Mouse (Mus musculus): ENCODE data around the gene Dcaf4. TPM values are rescaled to one million over a fixed set of nuclear protein-coding genes. Genes with fewer than 3 reads are reported as not detected.

Gene Dcaf4
- polyA plus RNA-seq, 1 experiment from 2014 or later, result 25.7 TPM

DNA sequence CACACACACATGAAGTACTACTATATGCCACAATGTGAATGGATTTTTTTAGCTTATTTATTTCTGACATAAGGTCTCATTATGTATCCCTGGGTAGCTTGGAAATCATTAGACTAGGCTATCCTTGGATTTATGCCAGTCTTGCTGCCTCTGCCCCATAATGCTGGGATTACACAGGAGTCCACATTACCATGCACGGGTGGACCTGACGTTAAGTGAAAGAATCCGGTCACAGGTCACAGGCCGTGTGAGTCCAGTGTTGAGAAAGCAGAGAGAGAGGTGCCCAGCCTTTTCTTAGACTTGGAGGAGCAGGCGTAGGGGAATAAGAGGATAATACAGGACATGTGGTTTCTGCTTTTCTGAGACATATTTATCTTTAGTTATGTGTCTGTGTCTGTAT lies 21.0 kb upstream of the Dcaf4 start:
- no peaks in the 10 kb centered on the region for H3K9me3 ChIP-seq
- H3K36me3 ChIP-seq, result no peaks in the 10 kb centered on the region
- peaks cover 8% of the 10 kb centered on the region for H3K27me3 ChIP-seq (ENCODE audit: insufficient read depth, poor library complexity, severe bottlenecking)
- H3K4me1 ChIP-seq (replicated peaks), result 0 out of 2 replicates have a peak, but pooled peaks cover 3% of the 10 kb centered on the region
- DNase-seq (ENCODE audit: low spot score), result no peak
- H3K27ac ChIP-seq, result no peak overlapping the region
- H3K4me3 ChIP-seq, result no peak overlapping the region
- WGBS, result 77% methylated on average over 5 of the region's 5 CpGs

DNA sequence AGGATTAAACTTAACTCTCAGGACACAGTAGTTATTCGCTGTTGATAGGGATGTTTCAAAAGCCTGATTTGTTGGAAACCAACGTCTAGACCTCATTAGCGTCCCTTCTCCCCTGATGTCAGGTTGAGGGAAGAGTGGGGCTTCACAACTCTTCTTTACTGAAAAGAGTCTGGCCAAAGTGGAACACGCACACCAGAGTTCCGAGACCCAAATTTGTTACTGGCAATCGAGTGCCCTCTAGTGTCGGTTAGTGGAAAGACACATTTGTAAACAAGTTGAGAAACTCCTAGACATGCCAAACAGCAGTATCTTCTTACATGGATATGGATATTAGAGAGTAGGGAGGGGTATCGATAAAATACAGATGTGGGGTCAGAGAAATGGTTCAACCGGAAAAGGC lies 18.1 kb upstream of the Dcaf4 start:
- Histone ChIP-seq H3K4me1 (replicated peaks) (no peaks in the 10 kb centered on the region), H3K27me3 (ENCODE audit: insufficient read depth, poor library complexity, severe bottlenecking) (peaks cover 8% of the 10 kb centered on the region), H3K36me3 (no peaks in the 10 kb centered on the region), H3K27ac (no peak overlapping the region), H3K4me3 (no peak overlapping the region), H3K9me3 (no peaks in the 10 kb centered on the region)
- 8% methylated on average over 9 of the region's 9 CpGs for WGBS
- peak; percentile 45 for DNase-seq (ENCODE audit: low spot score)

DNA sequence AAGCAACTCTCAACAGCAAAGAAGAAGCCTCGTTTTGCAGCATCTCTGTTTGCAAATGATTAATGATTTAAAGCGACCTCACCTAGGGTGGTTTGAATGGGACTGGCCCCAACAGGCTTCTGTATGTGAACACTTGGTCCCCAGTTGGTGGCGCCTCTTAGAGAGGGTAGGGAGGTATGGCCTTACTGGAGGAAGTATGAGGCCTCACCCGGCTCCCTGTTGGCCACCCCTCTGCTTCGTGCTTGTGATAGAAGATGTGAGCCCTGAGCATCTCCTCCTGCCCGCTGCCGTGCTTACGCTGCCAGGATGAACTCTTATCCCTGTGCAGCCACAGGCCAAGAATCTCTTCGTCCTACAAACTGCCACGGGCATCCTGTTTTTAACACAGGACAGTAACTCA lies 13.7 kb upstream of the Dcaf4 start:
- no peak for DNase-seq (ENCODE audit: low spot score)
- Histone ChIP-seq H3K4me1 (replicated peaks) (no peaks in the 10 kb centered on the region), H3K4me3 (no peak overlapping the region), H3K36me3 (no peaks in the 10 kb centered on the region), H3K27me3 (ENCODE audit: insufficient read depth, poor library complexity, severe bottlenecking) (peaks cover 6% of the 10 kb centered on the region), H3K9me3 (no peaks in the 10 kb centered on the region), H3K27ac (no peak overlapping the region)
- WGBS, result 82% methylated on average over 10 of the region's 10 CpGs

DNA sequence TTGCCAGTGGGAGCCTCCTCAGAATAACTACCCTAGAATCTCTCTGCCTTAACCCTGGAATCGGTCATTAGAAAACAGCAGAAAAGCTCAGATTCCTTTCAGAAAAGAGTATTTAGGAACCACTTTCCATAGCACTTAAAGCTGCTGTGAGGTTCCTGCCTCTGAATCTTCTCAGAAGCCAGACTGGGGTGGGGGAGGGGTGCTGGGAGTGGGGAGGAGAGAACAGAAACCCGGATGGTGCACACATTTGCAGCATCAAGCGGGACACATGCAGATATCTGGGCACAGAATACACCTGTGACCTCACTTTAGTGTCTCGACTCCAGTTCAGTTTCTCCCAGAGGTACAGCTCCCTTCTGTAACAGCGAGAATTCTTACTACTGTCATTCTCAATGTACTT lies 9.7 kb upstream of the Dcaf4 start:
- 86% methylated on average over 5 of the region's 5 CpGs for WGBS
- no peak for DNase-seq (ENCODE audit: low spot score)

DNA sequence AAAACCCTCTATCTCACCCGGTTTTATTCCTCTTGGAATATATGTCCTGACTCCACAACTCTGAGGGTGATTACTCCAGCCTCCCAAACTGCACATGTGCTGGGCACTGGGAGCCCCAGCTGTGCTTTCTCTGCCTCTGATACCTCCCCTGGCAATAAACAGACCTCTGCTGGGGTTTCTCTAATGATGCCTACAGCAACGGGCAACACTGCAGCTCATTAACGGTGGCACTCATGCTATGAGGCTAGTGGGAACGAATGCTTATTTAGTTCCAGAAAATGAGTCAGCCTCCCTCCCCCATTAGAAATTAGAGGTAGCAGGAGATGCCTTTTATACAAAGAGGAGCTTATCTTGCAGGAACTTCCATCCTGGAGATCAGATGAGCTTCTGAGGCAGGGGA lies 7.5 kb upstream of the Dcaf4 start:
- no peaks in the 10 kb centered on the region for H3K9me3 ChIP-seq
- H3K4me3 ChIP-seq, result no peak overlapping the region
- 58% methylated on average over 4 of the region's 4 CpGs for WGBS
- no peak overlapping the region for H3K27ac ChIP-seq
- no peak for DNase-seq (ENCODE audit: low spot score)
- no peaks in the 10 kb centered on the region for H3K27me3 ChIP-seq (ENCODE audit: insufficient read depth, poor library complexity, severe bottlenecking)
- H3K36me3 ChIP-seq, result no peaks in the 10 kb centered on the region
- H3K4me1 ChIP-seq (replicated peaks), result peaks cover 8% of the 10 kb centered on the region; the same call in 1 of the 2 replicates

More for the DNA sequence above, 9.7 kb upstream of the Dcaf4 start:
- Histone ChIP-seq H3K4me3 (no peak overlapping the region), H3K27me3 (ENCODE audit: insufficient read depth, poor library complexity, severe bottlenecking) (no peaks in the 10 kb centered on the region), H3K9me3 (no peaks in the 10 kb centered on the region), H3K27ac (no peak overlapping the region), H3K4me1 (replicated peaks) (peaks cover 8% of the 10 kb centered on the region; the same call in 1 of the 2 replicates), H3K36me3 (no peaks in the 10 kb centered on the region)

DNA sequence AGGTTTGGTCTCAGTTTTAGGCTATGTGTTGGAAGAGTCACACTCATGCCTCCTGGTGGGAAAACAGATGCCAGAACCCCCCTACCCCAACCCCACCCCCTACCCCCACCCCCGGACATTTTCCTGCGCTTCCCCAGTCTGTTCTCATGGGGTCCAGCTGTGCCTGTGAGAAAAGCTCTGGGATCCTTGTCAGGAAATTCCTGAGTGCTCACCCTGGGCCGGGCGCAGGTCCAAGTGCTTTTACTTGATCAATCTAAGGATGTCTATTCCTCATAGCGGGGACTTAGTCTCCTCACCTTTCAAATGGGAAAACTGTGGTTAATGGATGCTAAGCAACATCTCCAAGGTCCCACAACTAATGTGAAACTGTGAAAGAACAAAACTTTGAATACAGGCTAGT lies 7.1 kb upstream of the Dcaf4 start:
- H3K27me3 ChIP-seq (ENCODE audit: insufficient read depth, poor library complexity, severe bottlenecking), result no peaks in the 10 kb centered on the region
- H3K27ac ChIP-seq, result no peak overlapping the region
- no peak for DNase-seq (ENCODE audit: low spot score)
- WGBS, result 41% methylated on average over 5 of the region's 5 CpGs
- H3K9me3 ChIP-seq, result no peaks in the 10 kb centered on the region
- H3K36me3 ChIP-seq, result no peaks in the 10 kb centered on the region
- H3K4me3 ChIP-seq, result no peak overlapping the region
- H3K4me1 ChIP-seq (replicated peaks), result peaks cover 8% of the 10 kb centered on the region; the same call in 1 of the 2 replicates

DNA sequence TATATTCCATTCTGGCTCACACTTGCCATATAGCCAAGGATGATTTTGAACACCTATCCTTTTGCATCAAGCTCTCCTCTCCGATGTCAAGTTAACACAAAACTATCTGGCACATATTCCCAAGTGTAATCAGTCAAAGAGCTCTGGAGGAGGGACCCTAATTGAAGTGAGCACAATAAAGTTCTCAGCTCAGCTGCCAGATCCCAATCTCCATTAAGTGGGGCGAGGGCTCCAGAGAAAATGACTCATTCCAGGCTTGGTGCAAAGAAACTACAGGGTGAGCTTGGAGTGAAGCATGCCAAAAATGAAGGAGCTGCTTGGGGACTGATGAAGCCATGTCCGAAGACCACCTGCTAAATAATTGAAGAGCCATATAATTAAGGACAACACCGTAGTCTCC lies 6.0 kb upstream of the Dcaf4 start:
- H3K4me3 ChIP-seq, result no peak overlapping the region
- H3K27me3 ChIP-seq (ENCODE audit: insufficient read depth, poor library complexity, severe bottlenecking), result no peaks in the 10 kb centered on the region
- H3K27ac ChIP-seq, result no peak overlapping the region
- peaks cover 11% of the 10 kb centered on the region; the same call in 1 of the 2 replicates for H3K4me1 ChIP-seq (replicated peaks)
- H3K9me3 ChIP-seq, result no peaks in the 10 kb centered on the region
- no peak for DNase-seq (ENCODE audit: low spot score)
- WGBS, result 77% methylated on average over 4 of the region's 4 CpGs
- H3K36me3 ChIP-seq, result no peaks in the 10 kb centered on the region

DNA sequence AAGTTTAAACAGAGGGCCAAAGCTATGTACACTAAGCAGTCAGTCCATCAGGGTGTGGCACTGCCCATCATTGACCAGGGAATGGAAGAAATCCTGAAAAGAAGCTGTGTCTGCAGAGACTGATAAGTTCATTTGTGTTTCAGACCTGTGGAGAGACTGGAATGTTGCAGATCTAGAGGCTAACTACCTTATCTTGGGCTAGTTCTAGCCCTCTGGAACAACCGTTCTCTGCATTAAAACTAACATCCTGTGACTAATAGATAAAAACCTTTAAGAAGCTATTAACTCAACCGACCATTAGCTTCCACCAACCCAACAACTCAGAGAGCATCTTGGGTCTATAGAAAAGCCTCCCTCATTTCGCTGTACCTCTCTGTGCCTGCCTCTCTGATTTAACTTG lies 2.7 kb upstream of the Dcaf4 start:
- Histone ChIP-seq H3K36me3 (no peaks in the 10 kb centered on the region), H3K4me3 (no peak overlapping the region), H3K9me3 (no peaks in the 10 kb centered on the region), H3K4me1 (replicated peaks) (peaks cover 27% of the 10 kb centered on the region), H3K27ac (no peak overlapping the region), H3K27me3 (ENCODE audit: insufficient read depth, poor library complexity, severe bottlenecking) (no peaks in the 10 kb centered on the region)
- WGBS, result 88% methylated on average over 3 of the region's 3 CpGs
- DNase-seq (ENCODE audit: low spot score), result no peak

DNA sequence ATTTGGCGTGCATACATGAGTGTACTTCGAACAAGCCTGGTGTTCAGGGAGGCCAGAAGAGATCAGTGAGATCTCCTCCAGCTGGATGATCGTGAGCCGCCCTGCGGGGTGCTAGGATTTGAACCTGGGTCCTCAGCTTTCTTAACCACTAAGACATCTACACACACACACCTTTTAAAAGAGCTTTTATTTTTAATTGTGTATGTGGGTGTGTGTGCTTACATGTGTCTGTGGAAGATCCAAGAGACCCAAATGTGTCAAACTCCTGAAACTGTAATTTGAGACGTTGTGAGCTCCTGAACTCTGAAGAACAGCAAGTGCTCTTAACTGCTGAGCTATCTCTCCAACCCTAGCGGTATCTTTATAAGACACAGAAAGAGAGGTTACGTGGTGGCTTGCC lies 817 bp downstream of the Dcaf4 start:
- peaks cover 34% of the 10 kb centered on the region for H3K4me1 ChIP-seq (replicated peaks)
- no peak for DNase-seq (ENCODE audit: low spot score)
- H3K27me3 ChIP-seq (ENCODE audit: insufficient read depth, poor library complexity, severe bottlenecking), result no peaks in the 10 kb centered on the region
- H3K4me3 ChIP-seq, result peak overlapping the region; percentile 75
- WGBS, result 51% methylated on average over 8 of the region's 8 CpGs
- H3K36me3 ChIP-seq, result 0 out of 2 replicates have a peak, but pooled peaks cover 3% of the 10 kb centered on the region
- H3K9me3 ChIP-seq, result no peaks in the 10 kb centered on the region
- peak overlapping the region; percentile 87; the same call in 1 of the 2 replicates for H3K27ac ChIP-seq

DNA sequence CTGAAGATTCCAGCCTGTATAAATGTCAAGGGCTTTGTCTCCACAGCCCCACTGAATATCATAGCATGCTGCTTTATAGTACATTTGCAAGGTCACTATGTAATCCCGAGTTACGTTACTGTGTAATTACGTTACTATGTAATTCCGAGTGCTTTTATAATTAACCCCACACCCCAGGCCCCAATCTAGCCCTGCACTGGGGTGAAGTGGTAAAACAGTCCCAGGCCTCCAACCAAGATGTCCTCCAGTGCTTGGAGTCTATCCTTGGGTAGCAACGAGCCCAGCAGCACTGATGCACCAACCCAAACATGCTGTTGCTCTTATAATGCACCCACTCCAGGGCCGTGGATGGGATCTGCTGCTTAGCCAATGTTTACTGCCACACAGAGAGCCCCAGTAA lies 2.8 kb downstream of the Dcaf4 start:
- H3K4me3 ChIP-seq, result no peak overlapping the region
- H3K36me3 ChIP-seq, result 0 out of 2 replicates have a peak, but pooled peaks cover 5% of the 10 kb centered on the region
- H3K4me1 ChIP-seq (replicated peaks), result peaks cover 39% of the 10 kb centered on the region
- 90% methylated on average over 6 of the region's 6 CpGs for WGBS
- H3K9me3 ChIP-seq, result no peaks in the 10 kb centered on the region
- no peaks in the 10 kb centered on the region for H3K27me3 ChIP-seq (ENCODE audit: insufficient read depth, poor library complexity, severe bottlenecking)
- DNase-seq (ENCODE audit: low spot score), result no peak
- no peak overlapping the region for H3K27ac ChIP-seq

DNA sequence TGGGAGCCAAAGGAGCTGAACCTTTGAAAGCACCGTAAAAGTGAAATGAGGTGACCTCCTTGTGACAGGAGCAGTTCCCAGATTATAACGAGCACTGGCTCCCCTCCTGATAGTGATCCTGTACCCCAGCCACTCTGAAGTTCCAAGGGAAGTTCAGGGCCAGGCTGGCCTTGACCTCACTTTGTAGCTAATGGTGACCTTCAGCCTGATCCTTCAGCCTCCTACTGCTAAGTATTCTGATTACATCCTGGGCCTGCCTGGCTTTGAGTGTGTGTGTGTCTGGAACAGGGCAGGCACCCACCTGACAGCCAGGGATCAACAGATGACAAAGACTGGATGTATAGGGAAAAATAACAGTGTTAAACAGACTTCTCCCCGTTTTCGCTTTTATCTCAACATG lies 3.6 kb downstream of the Dcaf4 start:
- Histone ChIP-seq H3K27ac (no peak overlapping the region), H3K4me3 (no peak overlapping the region), H3K36me3 (0 out of 2 replicates have a peak, but pooled peaks cover 5% of the 10 kb centered on the region), H3K27me3 (ENCODE audit: insufficient read depth, poor library complexity, severe bottlenecking) (no peaks in the 10 kb centered on the region), H3K9me3 (no peaks in the 10 kb centered on the region), H3K4me1 (replicated peaks) (peaks cover 40% of the 10 kb centered on the region)
- no peak for DNase-seq (ENCODE audit: low spot score)
- WGBS, result 84% methylated on average over 4 of the region's 4 CpGs

DNA sequence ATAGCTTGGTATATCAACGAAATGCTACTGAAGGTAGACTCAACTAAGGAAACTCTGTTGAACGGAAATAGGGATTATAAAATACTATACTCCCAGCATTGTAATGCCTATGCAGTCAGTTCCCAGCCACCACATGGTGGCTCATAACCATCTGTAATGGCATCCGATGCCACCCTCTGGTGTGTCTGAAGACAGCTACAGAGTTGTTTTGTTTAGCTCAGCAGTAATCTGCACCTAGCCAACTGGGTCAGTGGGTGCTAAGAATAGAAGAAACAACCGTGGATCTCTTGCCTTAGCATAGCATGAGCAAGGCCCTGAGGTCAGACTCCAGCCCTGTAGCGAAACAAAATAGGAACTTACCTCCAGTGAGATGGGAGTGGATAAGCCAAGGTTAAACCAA lies 4.1 kb downstream of the Dcaf4 start:
- H3K4me1 ChIP-seq (replicated peaks), result peaks cover 36% of the 10 kb centered on the region

DNA sequence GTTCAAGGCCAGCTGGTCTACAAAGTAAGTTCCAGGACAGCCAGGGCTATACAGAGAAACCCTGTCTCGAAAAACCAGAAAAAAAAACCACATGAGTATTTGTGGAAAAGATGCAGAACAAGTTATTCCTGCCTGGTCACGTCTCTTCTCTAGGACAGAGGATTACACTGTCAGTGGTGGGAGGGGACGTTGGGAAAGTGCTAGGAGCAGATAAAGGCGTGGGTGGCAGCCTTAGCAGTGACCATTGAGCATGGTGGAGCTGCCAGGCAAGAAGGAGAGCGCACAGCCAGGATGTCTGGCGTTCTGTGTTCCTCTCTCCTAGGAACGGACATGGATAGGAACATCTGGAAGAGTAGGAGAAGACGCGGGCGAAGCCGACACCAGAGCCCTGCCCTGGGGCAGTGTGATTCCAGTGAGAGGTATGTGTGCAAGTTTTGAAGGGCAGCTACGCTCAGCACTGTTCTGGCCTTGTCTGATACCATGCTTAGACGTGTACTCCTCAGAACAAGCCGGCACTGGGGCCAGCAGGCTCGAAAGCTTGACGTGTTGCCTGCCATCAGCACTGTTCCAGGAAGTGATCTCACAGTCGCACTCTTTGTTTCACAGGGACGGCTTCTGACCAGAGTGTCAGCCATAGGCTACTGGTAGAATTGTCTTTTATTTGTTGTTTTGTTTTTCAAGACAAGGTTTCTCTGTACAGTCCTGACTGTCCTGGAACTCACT lies 5.7 kb downstream of the Dcaf4 start:
- H3K27me3 ChIP-seq (ENCODE audit: insufficient read depth, poor library complexity, severe bottlenecking), result no peaks in the 10 kb centered on the region
- peaks cover 27% of the 10 kb centered on the region for H3K4me1 ChIP-seq (replicated peaks)
- H3K27ac ChIP-seq, result no peak overlapping the region
- DNase-seq (ENCODE audit: low spot score), result no peak
- 83% methylated on average over 18 of the region's 18 CpGs for WGBS
- H3K9me3 ChIP-seq, result no peaks in the 10 kb centered on the region
- H3K36me3 ChIP-seq, result peaks cover 16% of the 10 kb centered on the region
- H3K4me3 ChIP-seq, result no peak overlapping the region

More for the DNA sequence above, 4.1 kb downstream of the Dcaf4 start:
- no peak for DNase-seq (ENCODE audit: low spot score)
- WGBS, result 81% methylated on average over 5 of the region's 5 CpGs
- H3K27ac ChIP-seq, result no peak overlapping the region
- H3K4me3 ChIP-seq, result no peak overlapping the region
- no peaks in the 10 kb centered on the region for H3K27me3 ChIP-seq (ENCODE audit: insufficient read depth, poor library complexity, severe bottlenecking)
- H3K9me3 ChIP-seq, result no peaks in the 10 kb centered on the region
- peaks cover 9% of the 10 kb centered on the region; the same call in 1 of the 2 replicates for H3K36me3 ChIP-seq
